Mouse (Mus musculus) brain, embryonic 14.5 days (tissue): ENCODE data around the gene Slit3.

Experiments used
- CTCF ChIP-seq: fragments of 200-500 bp; IDR thresholded peaks from 2 replicates; pipeline ENCODE4 v1.5.1; 2012; ENCODE audit warnings: inconsistent platforms, mild to moderate bottlenecking, moderate library complexity, borderline replicate concordance; ENCODE audit not compliant: insufficient read depth, insufficient read length; ENCODE audit errors: extremely low read depth
- POLR2A ChIP-seq: fragments of 200-500 bp; IDR thresholded peaks from 2 replicates; pipeline ENCODE4 v1.6.1; 2012; ENCODE audit warnings: mild to moderate bottlenecking, inconsistent platforms, borderline replicate concordance; ENCODE audit not compliant: poor library complexity, insufficient read depth, insufficient read length, severe bottlenecking; ENCODE audit errors: extremely low read depth

GRCm38 (mm10) chr11:35071451-35071850 is 49.6 kb upstream of the Slit3 start:
- TF ChIP-seq POLR2A (no peak), CTCF (no peak)
